Mouse (Mus musculus): Measurements from ENCODE around the gene Anks6. TPM values are rescaled to one million over a fixed set of nuclear protein-coding genes. Genes with fewer than 3 reads are reported as not detected.

The Anks6 gene
- total and polyA plus RNA-seq, 3 experiments = not detected

- H3K79me2 ChIP-seq (ENCODE audit: control insufficient read depth, insufficient read depth, low read length, poor library complexity) = no peaks in the 10 kb centered on the region
- H3K27me3 ChIP-seq (ENCODE audit: control insufficient read depth in 1 of 2, insufficient read depth in 2 of 2, low read length in 2 of 2) = no peaks in the 10 kb centered on the region
- DNase-seq (ENCODE audit: low read depth, low spot score) = no peak
- H3K4me3 ChIP-seq (ENCODE audit: control insufficient read depth in 1 of 2, insufficient read depth in 1 of 2, low read depth in 2 of 2, low read length in 2 of 2) = no peak overlapping the region
- H3K27ac ChIP-seq (ENCODE audit: control insufficient read depth, low read depth, low read length) = no peak overlapping the region
- H3K36me3 ChIP-seq (ENCODE audit: control insufficient read depth in 1 of 2, insufficient read depth in 2 of 2, low read length in 2 of 2) = no peaks in the 10 kb centered on the region
- H3K4me1 ChIP-seq (ENCODE audit: control insufficient read depth in 1 of 2, insufficient read depth in 2 of 2, low read length in 2 of 2) = no peaks in the 10 kb centered on the region
- no peak for TF ChIP-seq MYC (IDR thresholded peaks at IDR 0.05; ENCODE audit: low read depth, low read length)
- TF ChIP-seq UBTF (IDR thresholded peaks at IDR 0.05; ENCODE audit: borderline replicate concordance, insufficient read depth, low read depth, low read length) = no peak
- no peak overlapping the region for H3K9ac ChIP-seq (ENCODE audit: control insufficient read depth, low read depth, low read length, poor library complexity, severe bottlenecking)
- H3K9me3 ChIP-seq (replicated peaks; ENCODE audit: insufficient read depth, low read length) = no peaks in the 10 kb centered on the region
Observed at GRCm38 (mm10) chr4:46991959-46992316, 65.3 kb downstream of the Anks6 start.

- TF ChIP-seq MXI1 (IDR thresholded peaks at IDR 0.05; ENCODE audit: low read depth, low read length) = no peak
- no peak for TF ChIP-seq USF1 (IDR thresholded peaks at IDR 0.05; ENCODE audit: low read depth, low read length)
- TF ChIP-seq CTCF (IDR thresholded peaks at IDR 0.05 in 2 of 3, conservative IDR thresholded peaks at IDR 0.05 in 1 of 3; ENCODE audit: control insufficient read depth in 1 of 3, insufficient read depth in 1 of 3, low read depth in 2 of 3, low read length in 3 of 3, poor library complexity in 1 of 3, severe bottlenecking in 1 of 3) = no peak
- TF ChIP-seq MYB (IDR thresholded peaks at IDR 0.05; ENCODE audit: low read depth, low read length) = no peak
- TF ChIP-seq KAT2A (conservative IDR thresholded peaks at IDR 0.05; ENCODE audit: low read depth, low read length) = no peak
- TF ChIP-seq MAX (IDR thresholded peaks at IDR 0.05; ENCODE audit: low read length) = no peak
- no peak for TF ChIP-seq MEF2A (IDR thresholded peaks at IDR 0.05; ENCODE audit: extremely low read depth, insufficient replicate concordance, low read depth, low read length, poor library complexity, severe bottlenecking)
- TF ChIP-seq ZMIZ1 (IDR thresholded peaks at IDR 0.05; ENCODE audit: low read depth, low read length) = no peak
- TF ChIP-seq EP300 (IDR thresholded peaks at IDR 0.05; ENCODE audit: low read depth in 1 of 2, low read length in 2 of 2) = no peak
- no peak for TF ChIP-seq ELF1 (IDR thresholded peaks at IDR 0.05; ENCODE audit: low read depth, low read length)
- no peak for TF ChIP-seq RCOR1 (IDR thresholded peaks at IDR 0.05; ENCODE audit: low read depth, low read length)
- no peak for TF ChIP-seq CHD2 (IDR thresholded peaks at IDR 0.05; ENCODE audit: low read length)
Observed at GRCm38 (mm10) chr4:46991016-46991958, 65.9 kb downstream of the Anks6 start, which contains the start of gene Gabbr2. Gene Gabbr2, minus strand, starts transcription at chr4:46991873.

More at GRCm38 (mm10) chr4:46991016-46991958, 65.9 kb downstream of the Anks6 start, which contains the start of gene Gabbr2:
- DNase-seq (ENCODE audit: low read depth, low spot score) = no peak
- no peaks in the 10 kb centered on the region for H3K4me1 ChIP-seq (ENCODE audit: control insufficient read depth in 1 of 2, insufficient read depth in 2 of 2, low read length in 2 of 2)
- H3K27ac ChIP-seq (ENCODE audit: control insufficient read depth, low read depth, low read length) = no peak within 1 kb of the TSS
- no peak within 1 kb of the TSS for H3K4me3 ChIP-seq (ENCODE audit: control insufficient read depth in 1 of 2, insufficient read depth in 1 of 2, low read depth in 2 of 2, low read length in 2 of 2)
- no peaks in the 10 kb centered on the region for H3K79me2 ChIP-seq (ENCODE audit: control insufficient read depth, insufficient read depth, low read length, poor library complexity)
- H3K36me3 ChIP-seq (ENCODE audit: control insufficient read depth in 1 of 2, insufficient read depth in 2 of 2, low read length in 2 of 2) = no peaks in the 10 kb centered on the region
- no peaks in the 10 kb centered on the region for H3K9me3 ChIP-seq (replicated peaks; ENCODE audit: insufficient read depth, low read length)
- no peaks in the 10 kb centered on the region for H3K27me3 ChIP-seq (ENCODE audit: control insufficient read depth in 1 of 2, insufficient read depth in 2 of 2, low read length in 2 of 2)
- no peak within 1 kb of the TSS for H3K9ac ChIP-seq (ENCODE audit: control insufficient read depth, low read depth, low read length, poor library complexity, severe bottlenecking)

Data from MEL (cell line).